Mouse (Mus musculus) kidney, adult 11 months (tissue): ENCODE results near the gene Tigd4.
"Not testable (repeated sequence)": the region's sequence is repeated elsewhere in the genome, so short reads cannot be mapped to it uniquely, and the experiment has no call there.

Experiments used
- DNase-seq: peaks from one replicate; pipeline ENCODE4 v3.0.0; 2022

Gene Tigd4

DNA sequence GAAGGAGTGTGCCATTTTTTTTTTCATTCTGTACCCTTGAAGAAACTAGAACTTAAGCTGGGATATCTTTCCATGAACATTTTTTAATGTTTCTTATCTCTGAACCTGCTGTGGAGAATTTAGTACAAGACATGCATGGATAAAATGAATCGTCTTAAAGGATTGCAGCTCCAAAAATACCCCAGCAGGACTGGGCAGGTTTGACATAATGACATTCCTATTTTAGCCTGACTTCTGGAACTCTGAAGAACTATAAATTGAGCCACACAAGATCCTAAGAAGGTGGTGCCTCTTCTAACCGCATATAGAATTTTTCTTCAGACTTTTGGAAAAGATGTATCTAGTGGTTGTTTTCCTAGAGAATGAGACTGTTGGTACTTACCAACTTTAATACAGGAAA lies at the start of gene Tigd4:
Gene Tigd4 (plus strand): TSS at position 301 of the 400 bp plus-strand sequence.
- no peak for DNase-seq

DNA sequence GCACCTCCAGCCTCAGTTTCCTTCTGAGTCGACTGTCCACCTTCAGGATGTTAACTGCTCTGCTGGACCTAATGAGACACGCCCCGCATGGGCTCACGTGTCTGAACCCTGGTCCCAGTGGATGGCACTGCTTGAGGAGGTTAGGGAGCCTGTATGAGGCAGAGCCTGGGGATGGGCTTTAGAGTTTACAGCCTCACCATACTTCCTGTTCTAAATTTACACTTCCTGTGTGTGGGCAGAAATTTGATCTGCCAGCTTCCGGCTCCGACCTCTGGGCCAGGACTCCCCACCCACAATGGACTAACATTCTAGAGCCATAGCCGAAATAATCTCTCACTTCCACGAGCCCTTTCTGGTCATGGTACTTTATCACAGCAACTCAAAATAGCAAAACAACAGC lies 46.2 kb upstream of the Tigd4 start:
- no peak for DNase-seq

DNA sequence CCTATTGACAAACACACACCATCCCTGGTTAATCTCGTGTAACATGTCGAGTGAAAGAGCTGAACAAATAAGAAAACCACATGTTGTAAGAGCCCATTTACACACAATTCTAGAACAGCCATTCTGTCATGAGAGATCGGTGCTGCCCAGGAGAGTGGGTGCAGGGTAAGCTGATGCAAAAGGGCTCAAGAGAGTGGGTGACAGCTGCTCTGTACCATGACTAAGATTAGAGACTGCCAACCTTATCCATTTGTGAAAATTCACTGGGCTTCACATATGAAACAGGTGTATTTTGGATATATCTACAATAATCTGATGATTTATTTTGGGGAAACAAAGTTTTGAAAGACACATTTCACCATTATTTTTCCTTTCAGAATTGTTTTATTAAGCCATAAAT lies 37.6 kb upstream of the Tigd4 start:
- DNase-seq: no peak

DNA sequence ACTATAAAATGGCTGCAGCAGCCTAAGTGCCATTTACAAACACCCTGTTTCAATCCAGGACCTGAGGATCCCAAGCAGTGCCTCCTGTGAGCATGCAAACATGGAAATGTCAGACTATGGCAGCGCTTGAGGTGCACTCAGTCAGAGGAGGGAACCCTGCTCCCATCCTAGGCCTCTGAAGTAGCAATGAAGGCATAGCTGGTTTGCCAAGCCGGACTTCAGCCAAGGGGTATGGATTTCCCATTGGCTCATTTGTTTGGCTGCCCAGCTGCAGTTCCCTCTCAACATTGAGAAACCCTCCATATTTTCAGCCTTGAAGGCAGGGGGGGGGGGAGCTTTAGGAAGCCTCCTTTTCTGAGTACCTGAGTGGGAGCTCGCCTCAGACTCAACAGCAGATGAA lies 35.1 kb upstream of the Tigd4 start:
- no peak for DNase-seq

DNA sequence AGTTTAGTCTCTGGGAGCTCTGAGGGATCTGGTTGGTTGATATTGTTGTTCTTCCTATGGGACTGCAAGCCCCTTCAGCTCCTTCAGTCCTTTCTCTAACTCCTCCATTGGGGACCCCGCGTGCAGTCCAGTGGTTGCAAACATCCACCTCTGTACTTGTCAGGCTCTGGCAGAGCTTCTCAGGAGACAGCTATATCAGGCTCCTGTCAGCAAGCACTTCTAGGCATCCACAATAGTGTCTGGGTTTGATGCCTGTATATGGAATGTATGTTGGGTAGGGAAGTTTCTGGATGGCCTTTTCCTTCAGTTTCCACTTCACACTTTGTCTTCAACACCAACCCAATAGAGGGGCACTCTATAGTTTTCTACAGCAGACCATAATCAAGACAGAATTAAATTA lies 30.5 kb upstream of the Tigd4 start:
- not testable (repeated sequence) for DNase-seq

DNA sequence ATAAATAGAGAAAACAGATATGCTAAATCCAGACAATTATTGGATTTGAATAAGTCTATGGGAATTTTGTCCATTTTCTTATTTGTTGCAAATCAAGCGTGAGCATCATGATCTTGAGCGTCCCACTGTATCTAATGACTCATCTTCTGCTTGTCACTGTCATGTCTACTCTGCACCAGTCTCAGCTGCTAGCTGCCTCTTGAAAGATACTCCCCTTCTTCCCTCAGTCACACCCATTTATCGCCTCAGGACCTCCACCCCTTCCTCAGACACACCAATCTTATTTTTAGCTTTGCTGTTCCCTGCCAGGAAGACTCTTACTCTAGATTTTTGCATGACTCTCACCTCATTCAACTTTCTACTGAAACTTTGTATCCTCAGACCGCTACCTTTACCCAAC lies 30.0 kb upstream of the Tigd4 start:
- no peak for DNase-seq

DNA sequence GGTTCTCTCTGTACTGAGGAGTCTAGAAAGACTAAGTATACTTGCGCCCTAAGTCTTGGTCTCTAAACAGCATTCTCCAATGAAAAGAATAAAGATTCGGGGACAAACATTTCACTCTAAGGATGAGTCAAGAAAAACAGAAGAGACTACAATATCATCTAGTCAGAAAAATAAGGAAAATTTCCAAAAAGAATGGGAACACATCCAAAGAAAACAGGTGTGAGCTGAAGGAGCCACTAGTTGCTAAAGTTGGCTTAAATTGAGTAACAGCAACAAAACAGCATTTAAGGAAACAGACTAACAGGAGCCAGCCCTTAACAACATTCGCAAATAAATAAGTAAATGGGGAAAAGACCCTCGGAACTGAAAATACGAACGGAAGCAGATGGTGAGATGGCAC lies 24.8 kb upstream of the Tigd4 start:
- no peak for DNase-seq

DNA sequence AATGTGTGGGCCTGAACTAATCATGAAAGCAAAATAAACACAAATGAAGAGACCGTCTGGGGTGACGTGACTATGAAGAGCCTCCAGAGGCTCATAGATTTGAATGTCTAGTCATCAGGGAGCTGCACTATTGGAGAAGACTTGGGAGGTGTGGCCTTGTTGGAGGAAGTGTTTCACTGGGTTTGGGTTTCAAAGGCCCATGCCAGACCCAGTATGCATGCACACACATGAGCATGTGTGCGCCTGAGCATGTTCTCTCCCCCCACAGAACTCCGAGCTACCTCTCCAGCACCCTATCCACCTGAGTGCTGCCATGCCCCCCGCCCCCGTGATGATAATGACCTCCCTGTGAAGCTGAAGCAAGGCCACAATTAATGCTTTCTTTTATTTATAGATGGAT lies 23.8 kb upstream of the Tigd4 start:
- DNase-seq: no peak

DNA sequence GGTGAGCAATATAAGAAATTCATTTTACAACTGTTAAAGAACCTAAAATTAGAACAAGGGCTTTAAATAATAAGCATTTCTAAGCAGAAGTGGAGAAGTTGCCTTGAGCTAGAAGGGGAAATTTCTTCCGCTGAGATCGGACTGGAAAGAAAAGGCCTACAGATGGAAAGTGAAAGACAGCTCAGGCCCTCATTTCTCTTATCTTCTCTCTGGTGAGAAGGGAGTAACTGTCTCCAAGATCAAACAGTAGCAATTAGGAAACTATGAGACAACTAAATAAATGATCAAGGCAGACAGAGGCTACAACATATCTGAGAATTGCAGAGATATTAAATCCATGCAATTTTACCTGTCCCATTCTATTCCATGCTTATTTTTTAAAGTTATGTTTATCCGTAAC lies 22.9 kb upstream of the Tigd4 start:
- DNase-seq: no peak

DNA sequence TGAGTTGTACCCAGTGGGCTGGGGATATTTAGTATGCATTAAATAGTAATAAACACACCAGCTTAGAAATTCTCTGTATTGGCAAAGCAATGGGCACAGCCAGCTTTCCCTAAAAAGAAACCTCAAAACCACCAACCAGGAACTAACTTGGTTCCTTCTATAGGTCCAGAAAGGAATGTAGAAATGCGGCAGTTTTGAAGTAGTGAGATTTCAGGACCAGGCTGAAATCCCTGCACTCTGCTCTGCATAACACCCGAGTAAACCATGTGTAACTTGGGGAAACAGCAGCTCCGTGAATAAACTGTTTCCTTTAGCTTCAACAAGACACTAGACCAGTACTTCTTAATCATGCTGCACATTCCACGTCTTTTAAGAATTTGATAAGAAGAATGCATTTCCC lies 12.7 kb upstream of the Tigd4 start:
- DNase-seq: no peak

DNA sequence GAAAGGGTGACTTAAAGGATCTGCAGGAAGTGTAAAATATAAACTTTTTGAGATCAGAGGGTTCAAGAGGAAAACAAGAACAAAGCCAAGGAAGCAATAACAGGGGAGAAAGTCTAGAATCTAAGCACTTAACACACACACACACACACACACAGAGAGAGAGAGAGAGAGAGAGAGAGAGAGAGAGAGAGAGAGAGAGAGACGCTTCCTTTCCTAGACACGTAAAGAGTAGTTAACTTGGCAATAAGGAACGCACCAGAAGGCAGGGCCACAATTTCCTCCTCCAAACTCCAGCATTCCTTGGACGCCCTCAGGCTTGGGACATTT lies 11.7 kb upstream of the Tigd4 start:
- DNase-seq: no peak

DNA sequence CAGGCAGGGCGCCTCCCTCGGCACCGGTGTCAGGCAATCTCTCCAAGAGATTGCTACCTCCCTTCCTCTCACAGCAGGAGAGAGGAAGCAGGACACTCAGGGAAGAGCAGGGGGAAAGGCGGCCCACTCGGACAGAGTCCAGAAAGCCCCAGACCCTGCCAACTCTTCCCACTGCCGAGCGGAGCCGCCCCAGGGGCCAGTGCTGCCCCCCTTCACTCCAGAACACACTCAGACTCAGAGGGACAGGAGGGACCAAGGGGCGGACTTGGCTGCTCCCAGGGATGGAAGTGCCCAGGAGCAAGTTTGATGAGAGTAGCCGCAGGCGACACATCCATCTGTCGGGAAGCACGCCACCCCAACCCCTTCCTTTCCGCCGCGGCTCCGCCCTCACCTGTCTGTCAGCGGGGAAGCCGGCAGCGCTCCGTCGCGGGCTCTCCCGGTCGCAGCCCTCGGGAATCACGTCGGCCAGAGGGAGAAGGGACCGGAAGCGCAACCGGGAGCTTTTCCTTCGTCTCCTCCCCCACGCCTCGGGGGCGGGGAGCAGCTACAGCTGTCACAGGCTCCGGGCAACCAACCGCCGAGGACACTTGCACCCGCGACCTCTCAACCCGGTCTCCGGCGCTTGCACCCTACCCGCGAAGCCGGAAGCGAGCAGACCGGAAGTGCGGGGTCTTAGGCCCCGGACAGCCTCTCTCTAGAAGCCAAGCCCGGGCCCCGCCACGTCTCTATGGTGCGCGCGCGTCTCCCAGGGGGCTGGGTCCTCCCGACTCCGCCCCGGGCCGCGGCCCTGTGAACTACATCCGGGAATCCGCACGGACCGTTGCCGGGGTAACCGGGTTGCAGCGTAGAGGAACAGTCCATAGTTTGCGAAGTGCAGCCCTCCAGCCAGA lies 11.1 kb upstream of the Tigd4 start, which contains the start of gene Arfip1:
Gene Arfip1 (minus strand): TSS at position 603 of the 890 bp plus-strand sequence.
- DNase-seq: peak; percentile 98

DNA sequence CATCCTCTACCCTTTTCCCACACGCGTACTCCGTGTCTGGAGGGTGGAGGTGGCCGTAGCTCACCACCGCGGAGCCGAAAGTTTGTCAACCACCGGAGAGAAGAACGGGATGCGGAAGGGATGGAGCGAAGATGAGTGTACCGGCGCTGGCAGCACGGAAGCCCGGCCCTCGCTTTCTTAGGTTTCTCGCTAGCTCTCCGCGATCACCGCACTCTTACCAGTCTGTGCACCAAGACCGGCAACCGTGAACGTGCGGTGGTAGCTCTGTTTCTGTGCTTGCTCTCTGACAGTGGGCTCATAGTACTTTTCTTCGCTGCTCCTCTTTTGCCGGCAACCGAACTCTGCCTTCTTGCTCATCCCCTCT lies 10.5 kb upstream of the Tigd4 start:
- DNase-seq: no peak

DNA sequence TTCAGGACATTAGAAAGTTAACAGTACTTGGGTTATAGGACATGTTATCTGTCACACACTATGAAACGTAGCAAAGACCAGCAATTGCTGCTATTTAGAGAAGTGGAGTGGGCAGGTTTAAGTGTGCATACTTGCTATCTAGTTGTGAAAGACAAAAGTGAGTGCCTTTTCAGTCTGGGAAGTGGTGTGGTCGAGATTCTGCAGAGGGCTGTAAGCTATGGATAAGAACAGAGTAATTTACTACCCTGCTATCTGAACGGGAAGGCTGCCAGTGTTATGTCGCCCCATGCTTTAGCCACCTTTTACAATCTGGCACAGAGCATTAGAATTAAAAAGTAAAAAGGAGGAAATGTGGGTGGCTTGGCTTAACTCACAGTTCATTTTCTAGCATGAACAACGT lies 6.6 kb upstream of the Tigd4 start:
- DNase-seq: no peak

DNA sequence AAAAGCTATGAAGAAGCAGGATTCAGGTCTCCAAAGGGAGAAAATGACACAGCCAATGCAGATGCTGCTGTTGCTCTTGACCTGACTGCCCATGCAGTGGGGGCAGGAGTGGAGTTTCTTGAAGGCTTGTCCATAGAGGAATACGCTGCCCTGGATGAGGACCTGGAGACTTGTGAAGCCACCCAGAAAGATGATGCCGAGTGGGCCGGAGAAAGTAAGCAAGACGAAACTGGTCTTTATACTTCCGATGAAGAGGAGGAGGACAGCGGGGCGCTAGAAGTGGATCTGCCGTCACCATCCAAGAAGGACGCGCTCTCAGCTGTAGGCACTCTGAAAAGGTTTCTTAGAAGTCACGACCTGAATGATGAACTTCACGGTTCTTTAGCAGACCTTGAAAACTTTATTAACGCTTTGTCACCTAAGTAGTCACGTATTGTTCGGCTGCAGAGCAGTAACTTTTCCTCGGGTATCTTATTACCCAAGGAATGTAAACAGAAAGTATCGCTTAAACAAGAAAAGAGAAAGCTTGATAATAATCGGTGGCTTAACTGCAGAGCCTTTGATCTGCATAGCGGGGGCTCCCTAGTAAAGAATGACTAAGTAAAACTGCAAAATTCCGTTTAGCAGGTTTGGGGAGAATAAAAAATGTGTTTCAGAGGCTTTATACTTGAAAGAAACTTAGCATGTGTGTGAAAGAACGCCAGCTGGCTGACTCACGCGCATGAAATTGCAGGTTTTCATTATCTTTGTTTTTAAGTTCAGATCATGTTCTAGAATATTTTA lies 1.7 kb downstream of the Tigd4 start:
- no peak for DNase-seq

DNA sequence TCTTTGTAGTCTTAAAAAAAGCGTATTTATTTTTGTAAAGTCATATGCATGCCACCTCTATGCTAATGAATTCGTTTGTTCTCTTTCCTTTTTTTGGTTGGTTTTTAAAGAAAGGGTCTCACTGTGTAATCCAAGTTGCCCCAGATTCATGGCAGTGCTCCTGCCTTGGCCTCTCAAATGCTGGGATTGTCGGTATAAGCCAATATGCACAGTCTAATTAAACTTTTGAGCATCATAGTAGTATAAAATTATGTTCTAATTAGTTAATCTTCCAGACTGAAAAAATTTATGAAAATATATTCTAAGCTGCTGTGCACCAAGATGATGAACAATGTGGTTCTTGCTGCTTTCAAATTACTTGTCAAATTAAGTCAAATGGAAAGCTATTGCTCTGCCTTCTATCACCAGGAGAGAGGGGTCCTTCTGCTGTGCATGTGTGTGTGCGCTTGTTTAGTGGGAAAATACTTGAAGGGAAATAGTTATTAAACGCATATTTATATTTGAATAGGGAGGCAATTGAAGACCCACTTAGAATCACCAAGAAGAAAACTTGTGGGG lies 2.4 kb downstream of the Tigd4 start:
- no peak for DNase-seq

DNA sequence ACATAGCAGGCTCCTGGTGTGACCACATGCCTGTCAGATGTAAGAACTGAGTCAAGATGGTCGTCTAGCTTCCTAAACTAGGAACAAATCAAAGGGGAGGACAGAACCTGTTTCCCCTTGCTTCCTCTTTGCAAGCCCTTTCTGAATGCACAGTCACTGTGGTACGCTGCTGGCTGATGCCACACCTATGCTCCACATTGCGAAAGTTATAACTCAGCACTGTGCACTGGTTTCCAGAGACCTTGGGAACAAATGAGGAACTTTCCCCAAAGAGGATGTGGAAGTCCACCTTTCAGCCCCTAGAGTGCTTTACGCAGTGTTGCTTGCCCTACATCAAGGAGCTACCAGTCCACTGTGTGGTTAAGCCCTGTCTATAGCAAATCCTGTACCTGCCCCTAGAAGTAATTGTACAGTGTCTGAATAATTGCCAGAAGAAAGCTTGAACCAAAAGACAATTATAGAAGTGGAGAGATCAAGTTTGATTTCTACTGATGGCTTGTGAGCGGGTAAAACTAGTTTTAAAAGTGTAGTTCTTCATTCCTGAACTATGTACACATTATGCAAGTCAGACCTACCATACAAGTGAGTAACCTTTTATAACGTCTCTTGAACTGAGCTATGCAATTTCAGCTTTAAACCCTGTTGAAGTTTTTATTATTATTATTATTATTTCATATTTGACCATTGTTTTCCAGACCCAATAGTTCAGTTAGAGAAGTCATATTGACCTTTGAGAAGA lies 4.8 kb downstream of the Tigd4 start:
- no peak for DNase-seq

DNA sequence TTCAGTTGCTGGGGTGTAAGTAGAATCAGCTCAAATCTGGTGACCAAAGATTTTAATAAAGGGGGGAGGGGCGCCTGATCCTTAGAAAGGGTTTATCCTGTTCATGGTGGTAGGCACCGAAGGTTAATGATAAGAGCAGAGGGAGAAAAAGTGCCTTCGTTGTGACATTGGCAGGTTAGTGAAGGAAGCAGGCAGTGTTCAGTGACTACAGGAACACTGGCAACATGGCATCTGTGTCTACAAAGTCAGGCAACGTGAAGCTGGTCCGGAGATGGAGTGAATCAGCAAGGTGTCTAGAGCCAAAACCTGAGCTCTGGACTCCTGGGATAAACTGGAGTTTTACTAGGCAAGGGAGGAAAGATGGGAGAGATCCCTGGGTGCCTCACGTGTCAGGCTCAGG lies 5.4 kb downstream of the Tigd4 start:
- no peak for DNase-seq

DNA sequence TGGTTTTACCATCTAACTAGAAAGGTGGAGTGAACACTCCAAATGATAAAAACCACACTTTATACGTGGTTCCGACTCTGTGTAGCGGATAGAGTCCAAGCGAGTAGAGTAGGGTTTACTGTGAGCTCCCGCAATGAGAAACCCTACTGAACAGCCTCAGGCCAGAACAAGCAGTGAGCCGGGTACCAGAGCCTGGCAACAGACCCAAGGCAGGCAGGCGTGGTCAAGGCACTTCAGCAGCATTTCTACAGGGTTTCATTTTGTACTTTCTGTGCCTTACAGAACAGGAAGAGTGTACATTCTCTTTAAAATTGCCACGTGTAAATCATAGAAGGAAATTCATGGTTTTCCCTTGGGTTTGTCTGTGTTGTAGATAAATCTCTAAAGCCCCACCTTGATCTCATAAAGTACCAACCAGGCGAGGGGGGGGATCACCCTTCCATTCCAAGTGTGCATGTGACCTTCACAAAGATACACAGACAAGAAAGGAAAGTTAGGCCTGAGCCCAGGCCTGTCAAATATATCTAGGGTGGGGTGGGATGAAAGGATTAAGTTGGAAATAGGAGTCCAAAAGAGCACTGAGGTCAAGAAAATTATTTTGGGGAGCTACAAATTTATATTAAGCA lies 8.6 kb downstream of the Tigd4 start:
- DNase-seq: no peak

DNA sequence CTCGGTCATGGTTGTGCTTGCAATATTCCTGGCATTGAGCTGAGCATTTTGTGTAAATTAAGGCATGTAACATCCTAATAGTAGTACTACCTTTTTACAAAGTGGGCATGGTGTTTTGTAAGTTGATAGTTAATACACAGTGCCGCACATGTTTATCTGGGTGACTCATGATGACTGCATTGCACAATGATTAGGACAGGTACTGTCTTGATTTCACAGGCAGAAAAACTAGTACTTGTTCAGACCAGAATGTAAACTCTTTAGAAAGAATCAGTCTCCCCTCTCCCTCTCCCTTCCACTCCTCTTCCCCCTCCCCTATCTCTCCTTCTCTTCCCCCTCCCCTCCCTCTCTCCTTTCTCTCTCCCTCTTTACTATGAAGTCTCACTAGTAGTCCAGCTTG lies 9.4 kb downstream of the Tigd4 start:
- no peak for DNase-seq

DNA sequence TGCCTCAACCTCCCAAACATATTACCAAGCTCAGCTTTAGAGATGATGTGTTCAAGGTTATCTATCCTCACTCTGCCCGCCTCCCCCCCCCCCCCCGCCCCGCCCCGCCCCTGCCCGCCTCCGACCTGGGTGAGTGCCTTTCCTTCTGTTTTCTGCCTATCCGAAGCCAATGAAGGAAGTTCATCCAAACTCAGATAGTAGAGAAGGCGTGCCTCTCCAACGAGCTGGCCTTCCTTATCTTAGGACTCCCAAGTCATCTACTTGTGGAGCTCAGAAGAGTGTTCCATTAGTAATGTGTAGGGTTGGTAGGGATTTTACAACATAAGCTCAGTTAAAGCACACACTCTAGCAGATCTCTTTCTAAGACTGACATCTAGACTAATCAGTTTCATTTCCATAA lies 9.8 kb downstream of the Tigd4 start:
- no peak for DNase-seq

DNA sequence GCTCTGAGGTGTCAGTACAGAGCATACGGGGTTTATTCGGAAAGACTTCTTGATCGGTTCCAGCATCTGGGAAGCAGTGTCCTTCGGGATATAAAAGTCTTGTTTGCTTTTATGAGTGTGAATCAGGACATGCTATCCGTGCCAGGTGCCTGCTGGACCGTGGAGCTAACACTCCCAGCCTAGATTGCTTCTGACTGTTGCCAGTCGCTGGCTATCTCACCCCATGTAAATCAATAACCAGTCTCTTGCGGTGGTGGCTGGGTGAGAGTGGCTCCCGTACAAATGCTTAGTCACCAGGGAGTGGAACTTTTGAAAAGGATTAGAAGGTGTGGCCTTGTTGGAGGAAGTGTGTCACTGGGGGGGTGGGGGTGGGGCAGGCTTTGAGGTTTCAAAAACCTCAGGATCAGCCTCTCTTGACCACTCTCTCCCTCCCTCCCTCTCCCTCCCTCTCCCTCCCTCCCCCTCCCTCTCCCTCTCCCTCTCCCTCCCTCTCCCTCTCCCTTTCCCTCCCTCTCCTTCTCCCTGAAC lies 16.9 kb downstream of the Tigd4 start:
- peak; percentile 84 for DNase-seq
